Mouse (Mus musculus): ENCODE data around the gene Apc2.

Gene Apc2

GRCm38 (mm10) chr10:80292251-80293146, 3.3 kb upstream of the Apc2 start, which contains the start of gene Rps15:
TSS of gene Rps15 (plus strand) at chr10:80292453.
- in situ Hi-C loops (cut with MboI; ENCODE audit: low sequenced_read_pairs) = no loop called here

DNA sequence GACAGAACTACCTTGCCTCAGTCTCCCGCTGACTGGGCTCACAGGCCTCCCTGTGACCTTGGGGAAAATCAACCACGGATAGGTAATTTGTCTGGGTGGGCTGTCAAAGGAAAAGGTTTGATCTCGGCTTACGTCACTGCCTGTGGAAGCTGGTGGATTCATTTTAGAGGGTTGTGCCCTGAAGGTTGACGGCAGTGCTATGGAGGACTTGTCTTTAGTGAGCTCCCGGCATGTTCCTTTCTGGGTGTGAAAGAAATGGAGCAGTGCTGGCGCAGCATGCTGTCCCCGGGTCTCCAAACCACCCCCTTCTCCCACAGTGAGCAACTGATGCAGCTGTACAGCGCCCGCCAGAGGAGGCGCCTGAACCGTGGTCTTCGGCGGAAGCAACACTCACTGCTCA, 2.5 kb upstream of the Apc2 start:
- in situ Hi-C loops (cut with MboI; ENCODE audit: low sequenced_read_pairs) = no loop called here

GRCm38 (mm10) chr10:80294311-80294710, 1.5 kb upstream of the Apc2 start:
- in situ Hi-C loops (cut with MboI; ENCODE audit: low sequenced_read_pairs) = no loop called here

DNA sequence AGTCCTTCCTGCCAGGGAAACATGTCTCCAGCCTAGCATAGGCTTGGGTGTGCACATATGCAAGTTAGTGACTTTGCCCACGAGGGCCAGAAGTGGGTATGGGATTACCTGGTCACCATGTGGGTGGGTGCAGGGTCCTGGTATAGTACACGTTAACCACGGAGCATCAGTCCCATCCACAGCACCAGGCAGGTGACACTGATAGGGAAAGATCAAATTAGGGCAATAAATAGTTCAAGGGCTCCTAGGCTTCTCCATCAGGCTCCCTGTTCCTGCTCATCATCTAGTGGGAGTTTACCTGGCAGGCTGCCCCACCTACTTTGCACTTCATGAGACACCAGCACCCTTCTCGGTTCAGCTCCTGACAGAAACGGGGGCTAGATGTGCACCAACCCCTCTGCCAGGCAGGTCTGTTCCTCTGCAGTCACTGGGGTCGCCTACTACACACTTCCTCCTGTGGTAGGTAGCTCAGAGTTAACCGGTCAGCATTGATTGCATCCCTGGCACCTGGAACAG, 931 bp upstream of the Apc2 start:
- in situ Hi-C loops (cut with MboI; ENCODE audit: low sequenced_read_pairs) = no loop called here

GRCm38 (mm10) chr10:80296824-80297223, 1.0 kb downstream of the Apc2 start:
- in situ Hi-C loops (cut with MboI; ENCODE audit: low sequenced_read_pairs) = no loop called here

GRCm38 (mm10) chr10:80297526-80298133, 1.9 kb downstream of the Apc2 start:
- in situ Hi-C loops (cut with MboI; ENCODE audit: low sequenced_read_pairs) = no loop called here

GRCm38 (mm10) chr10:80298571-80299281, 2.9 kb downstream of the Apc2 start:
- in situ Hi-C loops (cut with MboI; ENCODE audit: low sequenced_read_pairs) = no loop called here

DNA sequence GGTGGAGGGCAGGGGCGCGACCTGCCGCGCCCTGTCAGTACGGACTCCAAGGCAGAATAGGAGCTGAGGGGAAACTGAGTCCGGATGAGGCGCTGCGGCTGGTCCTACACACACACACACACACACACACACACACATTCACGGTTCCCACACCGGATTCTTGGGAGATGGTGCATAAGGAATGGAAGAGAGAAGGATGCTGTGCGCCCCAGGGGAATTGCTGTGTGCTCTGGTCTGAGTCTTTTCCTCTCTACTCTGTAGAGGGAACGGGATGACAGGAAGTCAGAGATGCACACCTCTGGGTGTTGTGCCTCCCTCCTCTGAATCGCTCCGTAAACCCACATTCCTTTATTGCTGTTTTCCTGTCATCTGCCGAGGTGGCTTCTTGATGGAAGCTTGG, 3.5 kb downstream of the Apc2 start:
- in situ Hi-C loops (cut with MboI; ENCODE audit: low sequenced_read_pairs) = no loop called here

DNA sequence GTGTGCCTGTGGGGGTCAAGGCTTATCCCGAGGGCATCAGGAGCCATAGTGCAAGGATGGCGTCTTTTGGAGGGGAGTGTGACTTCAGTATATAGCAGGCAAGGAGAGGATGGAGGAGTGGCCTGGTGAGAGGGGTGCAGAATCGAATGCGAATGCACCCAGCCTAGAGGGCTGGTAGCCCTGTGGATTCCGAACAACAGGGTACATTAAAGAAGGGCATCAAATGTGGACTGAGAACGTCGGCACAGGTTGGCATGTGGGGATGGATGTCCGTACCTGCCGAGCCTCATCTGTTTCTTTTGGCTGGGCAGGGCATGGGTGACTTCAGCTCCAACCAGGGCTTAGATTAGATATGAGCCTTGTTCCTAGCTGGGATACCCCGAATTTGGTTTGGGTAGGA, 4.0 kb downstream of the Apc2 start:
- in situ Hi-C loops (cut with MboI; ENCODE audit: low sequenced_read_pairs) = no loop called here

DNA sequence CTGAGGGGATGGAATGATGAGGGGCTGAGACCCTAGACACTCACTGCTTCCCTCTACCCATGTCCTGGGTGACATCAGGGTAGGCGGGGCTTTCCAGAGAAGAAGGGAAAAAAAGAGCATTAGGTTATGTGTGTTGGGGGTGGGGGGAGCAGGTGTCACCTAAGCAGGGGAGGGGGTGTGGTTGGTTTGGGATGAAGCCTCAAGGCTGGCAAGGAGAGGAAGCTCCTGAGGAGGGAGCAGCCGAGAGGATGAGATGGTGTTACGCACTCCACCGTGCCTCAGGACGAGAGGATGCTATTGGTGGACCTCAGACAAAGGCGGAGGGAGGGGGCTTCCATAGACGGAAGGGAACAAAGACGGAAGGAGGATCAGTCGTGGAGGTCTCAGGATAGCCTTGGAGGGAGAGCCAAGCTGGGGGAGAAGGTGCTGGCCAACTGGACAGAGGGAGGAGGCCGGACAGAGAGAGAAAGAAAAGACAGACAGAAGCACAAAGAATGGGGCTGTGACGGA, 5.0 kb downstream of the Apc2 start:
- in situ Hi-C loops (cut with MboI; ENCODE audit: low sequenced_read_pairs) = no loop called here

- in situ Hi-C loops (cut with MboI; ENCODE audit: low sequenced_read_pairs) = no loop called here
These were observed 5.7 kb downstream of the Apc2 start for GRCm38 (mm10) chr10:80301256-80302081.

- in situ Hi-C loops (cut with MboI; ENCODE audit: low sequenced_read_pairs) = no loop called here
These were observed 6.2 kb downstream of the Apc2 start for GRCm38 (mm10) chr10:80302082-80302355.

- in situ Hi-C loops (cut with MboI; ENCODE audit: low sequenced_read_pairs) = no loop called here
These were observed 6.7 kb downstream of the Apc2 start for GRCm38 (mm10) chr10:80302471-80302881.

DNA sequence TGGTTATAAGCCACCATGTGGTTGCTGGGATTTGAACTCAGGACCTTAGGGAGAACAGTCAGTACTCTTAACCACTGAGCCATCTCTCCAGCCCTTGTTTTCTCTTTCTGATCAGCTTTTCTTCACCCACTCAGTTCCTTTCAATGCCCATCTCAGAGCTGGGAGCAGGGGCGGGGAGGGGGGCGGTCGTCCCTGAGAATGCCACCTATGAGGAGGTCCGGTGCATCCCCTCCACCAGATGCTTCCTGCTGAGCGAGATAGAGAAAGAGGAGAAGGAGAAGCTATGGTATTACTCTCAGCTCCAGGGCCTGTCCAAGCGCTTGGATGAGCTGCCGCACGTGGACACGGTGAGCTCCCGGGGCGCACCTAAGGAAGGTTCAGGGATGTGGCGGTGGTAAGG, 8.7 kb downstream of the Apc2 start:
- in situ Hi-C loops (cut with MboI; ENCODE audit: low sequenced_read_pairs) = no loop called here

GRCm38 (mm10) chr10:80304862-80305261, 9.1 kb downstream of the Apc2 start:
- in situ Hi-C loops (cut with MboI; ENCODE audit: low sequenced_read_pairs) = no loop called here

DNA sequence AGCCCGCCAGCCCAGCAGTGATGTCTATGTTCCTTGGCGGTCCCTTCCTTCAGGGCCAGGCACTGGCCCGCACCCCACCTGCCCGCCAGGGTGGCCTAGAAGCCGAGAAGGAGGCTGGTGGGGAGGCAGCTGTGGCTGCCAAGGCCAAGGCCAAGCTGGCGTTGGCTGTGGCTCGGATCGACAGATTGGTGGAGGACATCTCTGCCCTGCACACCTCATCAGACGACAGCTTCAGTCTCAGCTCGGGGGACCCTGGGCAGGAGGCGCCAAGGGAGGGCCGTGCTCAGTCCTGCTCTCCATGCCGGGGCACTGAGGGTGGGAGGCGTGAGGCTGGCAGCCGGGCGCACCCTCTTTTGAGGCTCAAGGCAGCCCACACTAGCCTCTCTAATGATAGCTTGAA, 15.8 kb downstream of the Apc2 start:
- in situ Hi-C loops (cut with MboI; ENCODE audit: low sequenced_read_pairs) = no loop called here

DNA sequence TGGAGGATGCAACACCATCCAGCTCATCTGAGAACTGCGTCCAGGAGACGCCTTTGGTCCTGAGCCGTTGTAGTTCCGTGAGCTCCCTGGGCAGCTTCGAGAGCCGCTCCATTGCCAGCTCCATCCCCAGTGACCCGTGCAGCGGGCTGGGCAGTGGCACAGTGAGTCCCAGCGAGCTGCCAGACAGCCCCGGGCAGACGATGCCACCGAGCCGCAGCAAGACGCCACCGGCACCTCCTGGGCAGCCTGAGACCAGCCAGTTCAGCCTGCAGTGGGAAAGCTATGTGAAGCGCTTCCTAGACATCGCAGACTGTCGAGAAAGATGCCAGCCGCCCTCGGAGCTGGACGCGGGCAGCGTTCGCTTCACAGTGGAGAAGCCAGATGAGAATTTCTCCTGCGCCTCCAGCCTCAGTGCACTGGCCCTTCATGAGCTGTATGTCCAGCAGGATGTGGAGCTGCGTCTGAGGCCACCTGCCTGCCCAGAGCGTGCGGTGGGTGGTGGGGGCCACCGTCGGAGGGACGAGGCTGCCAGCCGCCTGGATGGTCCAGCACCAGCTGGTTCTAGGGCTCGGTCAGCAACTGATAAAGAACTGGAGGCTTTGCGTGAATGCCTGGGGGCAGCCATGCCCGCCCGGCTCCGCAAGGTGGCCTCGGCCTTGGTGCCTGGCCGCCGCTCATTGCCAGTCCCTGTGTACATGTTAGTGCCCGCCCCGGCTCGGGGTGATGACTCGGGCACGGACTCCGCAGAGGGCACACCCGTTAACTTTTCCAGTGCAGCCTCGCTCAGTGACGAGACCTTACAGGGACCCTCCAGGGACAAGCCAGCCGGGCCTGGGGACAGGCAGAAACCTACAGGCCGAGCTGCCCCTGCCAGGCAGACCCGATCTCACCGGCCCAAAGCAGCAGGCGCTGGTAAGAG, 17.1 kb downstream of the Apc2 start:
- in situ Hi-C loops (cut with MboI; ENCODE audit: low sequenced_read_pairs) = no loop called here

- in situ Hi-C loops (cut with MboI; ENCODE audit: low sequenced_read_pairs) = no loop called here
These were observed 17.9 kb downstream of the Apc2 start for GRCm38 (mm10) chr10:80313627-80314201.

DNA sequence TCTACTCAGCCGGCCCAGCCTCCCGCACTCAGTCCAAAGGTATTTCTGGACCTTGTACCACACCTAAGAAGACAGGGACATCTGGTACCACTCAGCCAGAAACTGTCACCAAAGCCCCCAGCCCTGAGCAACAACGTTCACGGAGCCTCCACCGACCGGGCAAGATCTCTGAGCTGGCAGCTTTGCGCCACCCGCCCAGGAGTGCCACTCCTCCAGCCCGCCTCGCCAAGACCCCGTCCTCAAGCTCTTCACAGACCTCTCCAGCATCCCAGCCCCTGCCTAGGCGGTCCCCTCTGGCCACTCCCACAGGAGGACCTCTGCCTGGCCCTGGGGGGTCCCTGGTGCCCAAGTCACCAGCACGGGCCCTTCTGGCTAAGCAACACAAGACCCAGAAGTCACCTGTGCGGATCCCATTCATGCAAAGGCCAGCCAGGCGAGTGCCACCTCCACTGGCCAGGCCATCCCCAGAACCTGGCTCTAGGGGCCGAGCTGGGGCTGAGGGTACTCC, 18.8 kb downstream of the Apc2 start:
- in situ Hi-C loops (cut with MboI; ENCODE audit: low sequenced_read_pairs) = no loop called here
